Mouse (Mus musculus) embryo, embryonic 10.5 days (tissue): ENCODE data around the gene Pdia2.
"Not testable (repeated sequence)": the region's sequence is repeated elsewhere in the genome, so short reads cannot be mapped to it uniquely, and the experiment has no call there.

Source experiments
- DNase-seq: peaks from one replicate; pipeline ENCODE4 v3.0.0-alpha.2; 2015; ENCODE audit warnings: low spot score

Pdia2 gene

GRCm38 (mm10) chr17:26200831-26201705, 2.2 kb upstream of the Pdia2 start:
- peak; percentile 34 for DNase-seq

- no peak for DNase-seq
Measured at GRCm38 (mm10) chr17:26192481-26193190, 6.3 kb downstream of the Pdia2 start.

GRCm38 (mm10) chr17:26191486-26191885, 7.4 kb downstream of the Pdia2 start:
- not testable (repeated sequence) for DNase-seq

- no peak for DNase-seq
Measured at GRCm38 (mm10) chr17:26188091-26188805, 10.6 kb downstream of the Pdia2 start.

- DNase-seq: no peak
Measured at GRCm38 (mm10) chr17:26187592-26187991, 11.3 kb downstream of the Pdia2 start.

GRCm38 (mm10) chr17:26181179-26181578, 17.7 kb downstream of the Pdia2 start:
- DNase-seq: no peak

GRCm38 (mm10) chr17:26178611-26179010, 20.3 kb downstream of the Pdia2 start:
- DNase-seq: no peak

DNA sequence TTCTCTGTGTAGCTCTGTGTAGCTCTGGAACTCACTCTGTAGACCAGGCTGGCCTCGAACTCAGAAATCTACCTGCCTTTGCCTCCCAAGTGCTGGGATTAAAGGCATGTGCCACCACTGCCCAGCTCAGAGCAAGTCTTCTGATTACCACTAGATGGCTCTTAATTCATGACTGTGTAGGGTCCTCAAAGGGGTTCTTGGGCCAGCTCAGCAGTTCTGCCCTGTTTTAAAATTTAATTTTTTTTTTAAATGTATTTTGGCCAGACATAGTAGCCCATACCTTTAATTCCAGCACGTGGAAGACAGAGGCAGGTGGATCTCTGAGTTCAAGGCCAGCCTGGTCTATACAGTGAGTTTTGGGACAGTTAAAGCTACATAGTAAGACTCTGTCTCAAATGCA, 23.6 kb downstream of the Pdia2 start:
- DNase-seq: not testable (repeated sequence)

- no peak for DNase-seq
Measured at GRCm38 (mm10) chr17:26168039-26168438, 30.8 kb downstream of the Pdia2 start.

DNA sequence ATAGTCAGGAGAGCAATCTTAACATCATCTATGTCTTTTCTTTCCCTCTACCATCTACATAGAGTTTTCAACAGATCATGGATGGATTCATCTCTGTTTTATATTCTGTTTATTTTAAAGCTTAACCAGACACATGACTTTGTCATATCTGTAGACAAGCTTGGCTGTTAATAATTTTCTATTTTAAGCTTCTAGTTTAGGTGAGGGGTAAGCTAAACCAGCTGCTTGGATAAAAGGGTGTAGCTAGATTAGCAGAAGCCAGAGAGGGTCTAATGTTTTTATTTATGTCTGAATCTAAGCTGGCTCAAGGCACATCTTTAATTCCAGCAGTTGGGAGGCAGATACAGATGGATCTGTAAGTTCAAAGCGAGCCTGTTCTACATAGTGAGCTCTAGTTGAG, 36.2 kb downstream of the Pdia2 start:
- no peak for DNase-seq

GRCm38 (mm10) chr17:26151886-26152630, 46.8 kb downstream of the Pdia2 start:
- DNase-seq: no peak

- DNase-seq: no peak
Measured at GRCm38 (mm10) chr17:26149056-26149455, 49.8 kb downstream of the Pdia2 start.
